Mouse (Mus musculus) cerebellum, adult 11-12 months (tissue): Measurements from ENCODE around the gene Tubd1.
A peak's percentile ranks its signal among the peaks of the same experiment; 100 is the strongest.
"Not testable (repeated sequence)": the region's sequence is repeated elsewhere in the genome, so short reads cannot be mapped to it uniquely, and the experiment has no call there.

ENCODE experiments used
- DNase-seq: peaks from one replicate; pipeline ENCODE4 v3.0.0; 2022

Tubd1 gene

DNA sequence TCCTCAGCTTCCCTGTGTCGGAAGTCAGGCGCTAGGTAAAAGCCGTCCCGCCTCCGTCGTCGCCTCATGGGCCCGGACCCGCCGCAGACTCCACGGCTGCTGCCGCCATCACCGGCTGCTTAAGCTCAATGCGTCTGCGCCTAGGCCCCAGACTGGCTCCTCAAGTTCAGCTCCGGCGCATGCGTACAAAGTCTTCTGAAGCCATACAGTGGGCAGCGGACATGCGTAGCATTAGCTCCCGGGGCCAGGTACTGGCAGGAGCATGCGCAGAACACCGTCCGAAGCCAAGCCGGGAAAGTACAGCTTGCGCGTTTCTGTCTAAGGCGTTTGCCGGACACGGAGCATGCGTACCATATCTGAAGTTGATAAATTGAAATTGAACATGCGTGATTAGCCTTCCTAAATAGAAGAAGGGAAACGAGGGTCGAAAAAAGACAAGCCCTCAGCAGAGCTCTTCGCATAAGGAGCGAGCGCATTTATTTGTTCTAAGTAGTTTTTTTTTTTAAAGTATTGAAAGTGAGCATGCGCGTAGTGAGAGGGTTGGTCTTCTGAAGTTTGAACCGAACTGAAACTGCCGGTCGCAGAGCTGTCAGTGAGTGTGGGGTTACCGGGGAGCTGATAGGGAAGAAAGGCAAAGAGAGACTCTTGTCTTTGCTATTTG, at the start of gene Tubd1, which contains the start of gene Rps6kb1:
Gene Tubd1, plus strand, starts transcription at position 353 of the 661 bp plus-strand sequence.
Gene Rps6kb1, minus strand, starts transcription at position 167 of the 661 bp plus-strand sequence.
- peak; percentile 99 for DNase-seq

GRCm38 (mm10) chr11:86497356-86497755, 47.4 kb upstream of the Tubd1 start:
- no peak for DNase-seq

DNA sequence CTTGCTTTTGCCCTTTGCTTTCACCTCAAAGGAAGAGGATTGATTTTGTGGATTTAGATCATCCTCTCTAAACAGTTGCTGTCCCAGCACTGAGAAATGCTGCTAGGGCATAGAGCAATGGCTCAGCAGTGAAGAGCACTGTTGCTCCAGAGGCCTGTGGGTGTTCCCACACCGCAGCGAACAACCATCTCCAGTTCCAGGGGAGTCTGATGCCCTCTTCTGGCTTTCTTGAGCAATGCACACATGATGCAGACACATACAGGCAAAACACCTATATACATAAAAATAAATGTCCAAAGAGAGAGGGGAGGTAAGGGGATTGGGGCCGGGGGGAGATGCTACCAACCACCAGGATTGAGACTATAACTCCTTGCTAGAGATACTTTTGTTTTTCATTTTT, 46.9 kb upstream of the Tubd1 start:
- DNase-seq, result no peak

DNA sequence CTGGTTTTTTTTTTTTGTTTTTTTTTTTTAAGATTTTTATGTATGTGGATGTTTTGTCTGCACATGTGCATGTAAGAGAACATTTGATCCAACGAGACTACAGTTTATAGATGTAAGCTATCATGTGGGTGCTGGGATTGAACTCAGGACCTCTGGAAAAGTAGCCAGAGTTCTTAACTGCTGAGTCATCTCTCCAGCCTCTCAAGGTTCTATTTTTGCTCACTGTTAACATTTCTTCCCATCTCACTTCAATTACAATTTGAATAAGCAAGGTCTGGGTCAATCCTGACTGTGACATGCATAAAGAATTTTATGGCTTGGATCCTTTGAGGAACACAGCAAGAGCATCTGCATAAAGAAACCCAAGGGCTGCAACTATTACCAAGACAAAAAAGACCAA, 44.0 kb upstream of the Tubd1 start:
- DNase-seq, result no peak

DNA sequence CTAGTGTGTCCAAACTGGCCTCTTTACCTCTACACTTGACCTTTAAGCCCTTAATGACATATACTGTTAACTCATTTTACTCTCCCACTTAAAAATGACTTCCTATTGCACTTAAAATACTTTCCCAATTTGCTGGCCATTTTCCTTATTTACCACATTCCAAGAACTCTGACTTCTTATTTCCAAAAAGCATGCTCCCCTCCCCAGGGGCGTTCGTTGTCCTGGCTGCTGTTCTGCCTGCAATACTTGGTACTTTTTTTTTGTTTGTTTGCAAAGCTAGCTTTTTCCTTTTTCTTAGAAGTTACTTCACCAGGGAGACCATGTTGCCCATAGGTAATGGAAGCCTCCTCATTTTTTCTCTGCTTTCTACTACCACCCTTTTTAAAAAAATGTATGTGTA, 41.7 kb upstream of the Tubd1 start:
- DNase-seq, result no peak

GRCm38 (mm10) chr11:86507334-86507733, 37.5 kb upstream of the Tubd1 start:
- no peak for DNase-seq

GRCm38 (mm10) chr11:86507991-86508390, 36.8 kb upstream of the Tubd1 start:
- DNase-seq, result no peak

- no peak for DNase-seq
Measured at GRCm38 (mm10) chr11:86516620-86517019, 28.2 kb upstream of the Tubd1 start.

DNA sequence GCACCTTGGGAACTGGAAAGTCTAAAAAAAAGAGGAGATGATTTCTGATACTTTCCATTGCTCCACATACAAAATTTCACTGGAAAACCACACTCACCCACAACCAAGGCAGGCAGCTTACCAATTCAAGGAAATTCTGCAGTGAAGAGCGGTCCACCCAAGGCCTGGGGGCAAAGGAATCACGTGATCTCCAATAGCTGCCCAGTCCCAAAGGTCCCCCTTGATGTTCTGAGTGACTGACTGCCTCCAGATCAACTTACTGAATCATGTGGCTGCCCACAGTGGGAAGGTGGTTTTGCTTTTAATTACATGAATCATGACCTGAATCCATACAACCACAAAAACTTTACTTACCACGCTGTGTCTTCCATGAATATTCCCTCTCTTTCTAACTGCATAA, 27.6 kb upstream of the Tubd1 start:
- DNase-seq, result no peak

DNA sequence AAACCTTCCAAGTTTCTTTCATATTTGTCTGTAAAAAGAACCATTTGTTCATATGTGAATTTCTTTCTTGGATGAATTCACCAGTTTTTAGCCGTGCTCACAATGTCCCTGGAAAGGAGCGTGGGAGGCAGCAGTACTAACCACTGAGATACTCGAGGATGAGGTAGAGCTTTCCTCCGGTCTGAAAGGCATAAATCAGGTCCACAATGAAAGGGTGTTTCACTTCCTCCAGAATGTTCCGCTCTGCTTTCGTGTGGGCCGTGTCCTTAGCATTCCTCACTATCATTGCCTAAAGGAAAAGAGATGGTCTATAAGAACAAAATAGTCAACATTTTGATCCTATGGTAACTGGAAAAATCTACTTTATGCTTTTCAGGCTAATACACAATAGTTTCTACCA, 25.0 kb upstream of the Tubd1 start:
- DNase-seq, result no peak

- no peak for DNase-seq
Measured at GRCm38 (mm10) chr11:86527528-86527927, 17.3 kb upstream of the Tubd1 start.

GRCm38 (mm10) chr11:86532834-86533233, 12.0 kb upstream of the Tubd1 start:
- DNase-seq, result no peak

GRCm38 (mm10) chr11:86533302-86533701, 11.5 kb upstream of the Tubd1 start:
- DNase-seq, result not testable (repeated sequence)

DNA sequence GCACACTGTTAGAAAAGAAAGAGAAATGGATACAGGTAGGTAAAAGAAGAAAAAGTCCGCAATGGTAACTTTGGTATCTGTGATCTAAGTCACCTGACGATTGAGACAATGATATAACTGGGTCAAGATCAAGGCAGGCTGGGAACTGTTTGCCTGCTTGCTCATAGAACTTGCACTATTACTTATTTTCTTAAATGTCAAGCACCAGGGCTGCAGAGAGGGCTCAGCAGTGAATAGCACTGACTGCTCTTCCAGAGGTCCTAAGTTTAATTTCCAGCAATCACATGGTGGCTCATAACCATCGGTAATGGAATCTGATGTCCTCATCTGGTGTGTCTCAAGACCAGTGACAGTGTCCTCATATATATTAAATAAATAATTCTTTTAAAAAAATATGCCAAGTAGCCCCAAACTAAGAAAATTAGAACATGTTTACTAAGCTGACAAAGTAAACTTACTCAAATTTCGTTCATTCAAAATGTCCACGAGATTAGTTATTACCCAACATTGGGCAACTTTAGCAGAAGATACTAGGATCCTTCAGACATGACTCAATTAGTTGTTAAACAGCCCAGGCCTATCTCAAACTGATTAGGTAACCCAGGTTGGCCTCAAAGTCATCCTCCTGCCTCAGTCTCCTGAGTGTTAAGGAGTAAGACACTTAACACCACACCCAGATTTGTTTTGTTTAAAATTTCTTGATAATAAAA, 10.4 kb upstream of the Tubd1 start:
- DNase-seq, result no peak

- DNase-seq, result no peak
Measured at GRCm38 (mm10) chr11:86538786-86539185, 6.0 kb upstream of the Tubd1 start.

- no peak for DNase-seq
Measured at GRCm38 (mm10) chr11:86539716-86540475, 4.9 kb upstream of the Tubd1 start.

- DNase-seq, result no peak
Measured at GRCm38 (mm10) chr11:86540476-86540845, 4.3 kb upstream of the Tubd1 start.

DNA sequence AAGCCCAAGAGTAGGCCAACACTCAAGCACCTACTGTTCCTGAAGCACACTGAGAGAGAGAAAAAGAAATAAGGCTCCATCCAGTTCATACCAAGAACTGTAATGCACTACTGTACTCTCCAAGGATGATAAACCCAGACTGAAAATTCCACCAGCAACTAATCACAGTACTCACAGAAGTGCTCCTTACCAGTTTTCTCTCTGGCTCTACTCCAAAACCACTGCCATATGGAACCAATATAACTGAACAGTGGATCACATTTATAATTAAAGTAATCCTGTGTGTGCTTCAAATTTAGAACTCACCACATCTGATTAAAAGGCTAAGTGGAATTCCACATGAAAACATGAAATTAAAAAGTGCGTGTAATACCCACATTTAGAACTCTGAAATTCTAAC, 1.9 kb upstream of the Tubd1 start:
- no peak for DNase-seq

DNA sequence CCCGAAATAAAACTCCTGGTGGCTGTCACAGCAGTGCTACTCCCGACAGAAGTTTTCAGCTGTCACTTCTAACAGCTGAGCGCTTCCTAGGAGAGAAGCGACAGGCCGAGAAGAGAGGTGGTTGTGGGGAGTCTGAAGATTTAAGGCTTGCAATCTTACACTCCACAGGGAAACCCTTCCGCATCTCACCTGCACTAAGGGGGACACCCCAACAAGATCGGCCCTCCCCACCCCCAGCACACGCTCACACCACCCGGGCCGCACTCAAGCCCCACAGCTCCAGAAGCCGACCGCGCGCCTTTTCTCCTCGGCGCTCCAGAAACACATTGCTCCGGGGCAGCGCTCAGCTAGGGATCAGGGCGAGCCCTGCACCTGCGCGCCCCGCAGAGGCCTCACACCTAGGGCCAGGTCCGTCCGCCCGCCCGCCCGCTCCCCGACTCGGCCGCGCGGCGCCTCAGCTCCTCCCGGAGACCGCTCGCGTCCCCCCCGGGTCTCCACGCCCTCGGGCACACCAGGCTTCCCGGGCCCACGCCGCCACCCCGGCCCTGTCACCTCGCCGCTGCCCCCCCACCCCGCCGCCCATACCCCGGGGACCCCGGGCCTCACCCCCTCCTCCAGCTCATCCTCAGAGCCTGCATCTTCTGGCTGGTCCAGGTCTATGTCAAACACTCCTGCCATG, 692 bp upstream of the Tubd1 start:
- DNase-seq, result no peak

DNA sequence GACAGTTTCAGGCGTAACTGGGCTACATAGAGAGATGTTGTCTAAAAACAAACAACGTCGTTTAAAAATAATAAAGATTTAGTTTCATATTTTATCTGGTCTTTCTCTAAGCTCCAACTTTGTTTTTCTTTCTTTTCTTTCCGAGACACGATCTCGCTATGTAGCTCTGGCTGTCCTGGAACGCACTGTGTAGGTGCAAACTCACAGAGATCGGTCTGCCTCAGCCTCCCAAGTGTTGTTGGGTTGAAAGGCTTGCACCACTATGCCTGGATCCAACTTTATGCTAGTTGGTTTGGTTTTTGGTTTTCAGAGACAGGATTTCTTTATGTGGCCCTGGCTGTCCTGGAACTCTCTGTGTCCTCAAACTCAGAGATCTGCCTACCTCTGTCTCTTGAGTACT, 765 bp downstream of the Tubd1 start:
- DNase-seq, result no peak

DNA sequence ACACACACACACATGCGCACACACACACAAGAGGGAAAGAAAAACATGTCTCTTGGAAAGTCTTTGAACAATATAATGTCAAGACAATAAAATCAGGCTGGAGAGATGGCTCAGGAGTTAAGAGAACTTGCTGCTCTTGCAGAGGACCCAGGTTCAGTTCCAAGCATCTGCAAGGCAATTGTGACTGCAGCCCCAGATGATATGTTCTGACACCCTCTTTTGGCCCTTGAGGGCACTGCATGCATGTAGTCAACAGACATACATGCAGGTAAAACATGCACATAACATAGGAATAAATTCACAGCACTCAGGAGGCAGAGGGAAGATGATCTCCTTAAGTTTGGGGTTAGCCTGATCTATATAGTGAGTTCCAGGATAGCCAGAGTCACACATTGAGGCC, 2.6 kb downstream of the Tubd1 start:
- DNase-seq, result no peak

DNA sequence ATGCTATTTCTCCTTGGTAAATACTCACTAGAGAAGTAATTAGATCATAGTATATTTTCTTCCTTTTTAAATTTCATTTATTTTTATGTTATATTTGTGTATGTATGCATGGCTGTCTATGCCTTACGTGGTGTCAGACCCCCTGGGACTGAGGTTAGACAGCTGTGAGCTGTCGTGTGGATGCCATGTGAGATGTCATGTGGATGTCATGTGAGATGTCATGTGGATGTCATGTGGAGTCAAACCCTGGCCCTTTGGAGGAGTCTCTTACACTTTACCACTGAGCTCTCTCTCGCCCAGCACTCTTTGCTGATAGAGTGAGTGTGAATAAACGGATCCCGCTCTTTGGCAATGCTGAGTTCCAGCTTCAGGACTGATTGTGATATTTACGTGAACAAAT, 8.7 kb downstream of the Tubd1 start:
- DNase-seq, result no peak

DNA sequence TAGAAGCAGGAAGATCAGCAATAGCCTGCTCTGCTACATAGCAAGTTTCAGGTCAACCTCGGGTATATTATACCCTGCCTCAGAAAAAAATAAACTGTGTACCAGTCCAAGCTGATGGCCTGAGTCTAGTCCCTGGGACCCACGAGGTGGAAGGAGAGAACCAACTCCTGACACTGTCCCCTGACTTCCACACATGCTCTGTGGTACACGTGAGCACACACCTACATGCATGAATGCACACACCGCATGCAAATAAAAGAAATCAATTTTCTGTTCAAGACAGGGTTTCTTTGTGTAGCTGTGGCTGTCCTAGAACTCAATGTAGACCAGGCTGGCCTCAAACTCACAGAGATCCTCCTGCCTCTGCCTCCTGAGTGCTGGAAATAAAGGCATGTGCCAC, 13.5 kb downstream of the Tubd1 start:
- no peak for DNase-seq
